Mouse (Mus musculus) CH12.LX (cell line): ENCODE measurements around the gene Tvp23b. TPM values are rescaled to one million over a fixed set of nuclear protein-coding genes. Genes with fewer than 3 reads are reported as not detected.

Source experiments
- DNase-seq: peaks from one replicate; pipeline ENCODE4 v3.0.0-alpha.2; 2013; ENCODE audit errors: extremely low read depth
- H3K27ac ChIP-seq: 2 replicates; pipeline ENCODE4 v1.5.1; 2012; ENCODE audit warnings: low read depth, mild to moderate bottlenecking, control low read depth, moderate library complexity; ENCODE audit not compliant: insufficient read depth
- H3K27me3 ChIP-seq: replicated peaks from 2 replicates; pipeline ENCODE3; 2012; ENCODE audit warnings: inconsistent platforms
- H3K36me3 ChIP-seq, 2 experiments: replicated peaks in 1 of 2; 2 replicates each; pipeline versions ENCODE3 to v1.6.1; 2012; ENCODE audit warnings: inconsistent platforms in 1 of 2, low read length in 1 of 2, mild to moderate bottlenecking in 1 of 2, mixed read lengths in 1 of 2, moderate library complexity in 1 of 2; ENCODE audit not compliant: control insufficient read depth in 1 of 2, insufficient read depth in 1 of 2
- H3K4me1 ChIP-seq, 2 experiments: 2 replicates each; pipeline ENCODE4 v1.6.1; 2012; ENCODE audit warnings: inconsistent platforms in 1 of 2, moderate library complexity in 1 of 2; ENCODE audit not compliant: insufficient read depth in 2 of 2, control insufficient read depth in 1 of 2
- H3K4me2 ChIP-seq: 2 replicates; pipeline ENCODE4 v1.6.1; 2012; ENCODE audit warnings: low read depth, mild to moderate bottlenecking, control low read depth; ENCODE audit not compliant: poor library complexity, insufficient read depth, severe bottlenecking
- H3K4me3 ChIP-seq, 3 experiments: fragments of 150-350 bp in 1 of 3; sonication (generic) in 1 of 3; replicated peaks in 1 of 3; 2 replicates each; pipeline versions ENCODE3 to v1.5.1; 2011 to 2012; ENCODE audit warnings: low read depth in 2 of 3, low read length in 2 of 3, mild to moderate bottlenecking in 2 of 3, moderate library complexity in 2 of 3, control low read depth in 1 of 3, improper control_type of control experiment in 1 of 3, inconsistent platforms in 1 of 3, mixed read lengths in 1 of 3; ENCODE audit not compliant: poor library complexity in 1 of 3
- H3K79me2 ChIP-seq: replicated peaks from 2 replicates; pipeline ENCODE4 v1.6.1; 2012; ENCODE audit warnings: mild to moderate bottlenecking, moderate library complexity; ENCODE audit not compliant: control insufficient read depth, poor library complexity, insufficient read depth, severe bottlenecking; ENCODE audit errors: extremely low read depth
- H3K9ac ChIP-seq: 2 replicates; pipeline ENCODE4 v1.6.1; 2012; ENCODE audit warnings: low read depth, mild to moderate bottlenecking, control low read depth, moderate library complexity; ENCODE audit not compliant: insufficient read depth
- H3K9me3 ChIP-seq: replicated peaks from 2 replicates; pipeline ENCODE3; 2012; ENCODE audit warnings: low read length, inconsistent platforms, mixed read lengths
- BHLHE40 ChIP-seq: IDR thresholded peaks from 2 replicates; pipeline ENCODE4 v1.6.1; 2011; ENCODE audit warnings: mild to moderate bottlenecking, low read depth, low read length, improper control_type of control experiment
- CHD1 ChIP-seq: IDR thresholded peaks from 2 replicates; pipeline ENCODE4 v1.6.1; 2012; ENCODE audit warnings: low read depth, low read length, improper control_type of control experiment, inconsistent platforms
- CHD2 ChIP-seq: IDR thresholded peaks from 2 replicates; pipeline ENCODE4 v1.6.1; 2011; ENCODE audit warnings: low read length, improper control_type of control experiment
- ELF1 ChIP-seq: IDR thresholded peaks from 2 replicates; pipeline ENCODE4 v1.6.1; 2014; ENCODE audit warnings: low read depth, mild to moderate bottlenecking, inconsistent platforms, low read length, improper control_type of control experiment
- EP300 ChIP-seq: IDR thresholded peaks from 2 replicates; pipeline ENCODE4 v1.6.1; 2011; ENCODE audit warnings: low read length, improper control_type of control experiment
- ETS1 ChIP-seq: conservative IDR thresholded peaks from 2 replicates; pipeline ENCODE4 v1.6.1; 2012; ENCODE audit warnings: low read depth, mild to moderate bottlenecking, inconsistent platforms, low read length, improper control_type of control experiment, moderate library complexity
- HCFC1 ChIP-seq: IDR thresholded peaks from 2 replicates; pipeline ENCODE4 v1.6.1; 2012; ENCODE audit warnings: low read depth, mild to moderate bottlenecking, inconsistent platforms, low read length, improper control_type of control experiment
- IRF4 ChIP-seq: IDR thresholded peaks from 2 replicates; pipeline ENCODE4 v1.6.1; 2014; ENCODE audit warnings: low read depth, mild to moderate bottlenecking, inconsistent platforms, low read length, improper control_type of control experiment
- JUN ChIP-seq: IDR thresholded peaks from 2 replicates; pipeline ENCODE4 v1.6.1; 2011; ENCODE audit warnings: low read depth, mild to moderate bottlenecking, low read length, improper control_type of control experiment, moderate library complexity; ENCODE audit not compliant: insufficient read depth
- JUND ChIP-seq: conservative IDR thresholded peaks from 2 replicates; pipeline ENCODE4 v1.6.1; 2011; ENCODE audit warnings: low read depth, low read length, improper control_type of control experiment
- KAT2A ChIP-seq: IDR thresholded peaks from 2 replicates; pipeline ENCODE4 v1.6.1; 2012; ENCODE audit warnings: low read length, improper control_type of control experiment, inconsistent platforms; ENCODE audit not compliant: insufficient replicate concordance
- MAFK ChIP-seq: IDR thresholded peaks from 2 replicates; pipeline ENCODE4 v1.6.1; 2011; ENCODE audit warnings: low read length, improper control_type of control experiment; ENCODE audit not compliant: insufficient replicate concordance
- MAX ChIP-seq: IDR thresholded peaks from 2 replicates; pipeline ENCODE4 v1.6.1; 2011; ENCODE audit warnings: low read length, improper control_type of control experiment
- MAZ ChIP-seq: IDR thresholded peaks from 2 replicates; pipeline ENCODE4 v1.6.1; 2012; ENCODE audit warnings: low read depth, mild to moderate bottlenecking, inconsistent platforms, low read length, improper control_type of control experiment, moderate library complexity
- MEF2A ChIP-seq: IDR thresholded peaks from 2 replicates; pipeline ENCODE4 v1.6.1; 2014; ENCODE audit warnings: low read depth, mild to moderate bottlenecking, inconsistent platforms, low read length, improper control_type of control experiment, borderline replicate concordance
- NELFE ChIP-seq: IDR thresholded peaks from 2 replicates; pipeline ENCODE4 v1.6.1; 2011; ENCODE audit warnings: low read depth, low read length, improper control_type of control experiment
- POLR2AphosphoS2 ChIP-seq: IDR thresholded peaks from 2 replicates; pipeline ENCODE4 v1.6.1; 2011; ENCODE audit warnings: low read depth, low read length, improper control_type of control experiment
- SMC3 ChIP-seq: IDR thresholded peaks from 2 replicates; pipeline ENCODE4 v1.6.1; 2011; ENCODE audit warnings: low read depth, low read length, improper control_type of control experiment
- TBP ChIP-seq: conservative IDR thresholded peaks from 2 replicates; pipeline ENCODE4 v1.6.1; 2011; ENCODE audit warnings: low read depth, low read length, improper control_type of control experiment
- TCF12 ChIP-seq: IDR thresholded peaks from 2 replicates; pipeline ENCODE4 v1.6.1; 2014; ENCODE audit warnings: low read depth, mild to moderate bottlenecking, inconsistent platforms, low read length, improper control_type of control experiment
- USF2 ChIP-seq: conservative IDR thresholded peaks from 2 replicates; pipeline ENCODE4 v1.6.1; 2011; ENCODE audit warnings: low read depth, low read length, improper control_type of control experiment
- ZC3H11A ChIP-seq: IDR thresholded peaks from 2 replicates; pipeline ENCODE4 v1.6.1; 2012; ENCODE audit warnings: low read depth, mild to moderate bottlenecking, inconsistent platforms, low read length, improper control_type of control experiment
- ZMIZ1 ChIP-seq: IDR thresholded peaks from 2 replicates; pipeline ENCODE4 v1.6.1; 2012; ENCODE audit warnings: low read depth, mild to moderate bottlenecking, inconsistent platforms, low read length, improper control_type of control experiment
- ZNF384 ChIP-seq: IDR thresholded peaks from 2 replicates; pipeline ENCODE4 v1.6.1; 2012; ENCODE audit warnings: low read depth, low read length, improper control_type of control experiment, inconsistent platforms
- dilution Hi-C: fragments of 300-500 bp; cut with MboI; formaldehyde crosslinking; loops from 2 replicates; pipeline ENCODE4 v1.14.3; 2020; ENCODE audit warnings: low sequenced_read_pairs; ENCODE audit not compliant: extremely low pct_unique_long_range_greater_than_20kb, extremely low pct_ligation_motif_present
- in situ Hi-C: fragments of 300-500 bp; cut with MboI; formaldehyde crosslinking; loops from 3 replicates; pipeline ENCODE4 v1.14.3; 2019; ENCODE audit warnings: low sequenced_read_pairs, low pct_ligation_motif_present, low pct_unique_long_range_greater_than_20kb, mixed read lengths
- polyA plus RNA-seq: library from polyadenylated mRNA; unstranded; fragments of >175 nt; gene quantifications from 2 replicates; pipeline ENCODE4 v1.2.1, GENCODE M21; 2012; ENCODE audit warnings: low read depth; ENCODE audit not compliant: insufficient read length
- total RNA-seq, 2 experiments: library from RNA; depleted of rRNA; stranded (reverse); fragments of 300-350 nt in 1 of 2; fragments of >200 nt in 1 of 2; gene quantifications; 2 replicates each; pipeline ENCODE4 v1.2.3; 2012 to 2014

The Tvp23b gene
- total and polyA plus RNA-seq, 3 experiments, result 40.9 to 68.7 (median 62.2) TPM

GRCm38 (mm10) chr11:62921052-62921977, 42.1 kb downstream of the Tvp23b start (continued):
- TF ChIP-seq KAT2A, result no peak
- peak; percentile 29; the same call in 1 of the 2 replicates for TF ChIP-seq NELFE
- TF ChIP-seq ZNF384, result no peak
- no peak for TF ChIP-seq JUND
- no peak for TF ChIP-seq MAX
- no peak for TF ChIP-seq ZMIZ1
- no peak for TF ChIP-seq USF2
- peak; percentile 67; the same call in 1 of the 2 replicates for TF ChIP-seq MAZ
- no peak for TF ChIP-seq MAFK
- TF ChIP-seq EP300, result no peak
- no peak for TF ChIP-seq POLR2AphosphoS2
- peak; percentile 98 for TF ChIP-seq SMC3
- TF ChIP-seq TCF12, result no peak
- TF ChIP-seq TBP, result no peak

DNA sequence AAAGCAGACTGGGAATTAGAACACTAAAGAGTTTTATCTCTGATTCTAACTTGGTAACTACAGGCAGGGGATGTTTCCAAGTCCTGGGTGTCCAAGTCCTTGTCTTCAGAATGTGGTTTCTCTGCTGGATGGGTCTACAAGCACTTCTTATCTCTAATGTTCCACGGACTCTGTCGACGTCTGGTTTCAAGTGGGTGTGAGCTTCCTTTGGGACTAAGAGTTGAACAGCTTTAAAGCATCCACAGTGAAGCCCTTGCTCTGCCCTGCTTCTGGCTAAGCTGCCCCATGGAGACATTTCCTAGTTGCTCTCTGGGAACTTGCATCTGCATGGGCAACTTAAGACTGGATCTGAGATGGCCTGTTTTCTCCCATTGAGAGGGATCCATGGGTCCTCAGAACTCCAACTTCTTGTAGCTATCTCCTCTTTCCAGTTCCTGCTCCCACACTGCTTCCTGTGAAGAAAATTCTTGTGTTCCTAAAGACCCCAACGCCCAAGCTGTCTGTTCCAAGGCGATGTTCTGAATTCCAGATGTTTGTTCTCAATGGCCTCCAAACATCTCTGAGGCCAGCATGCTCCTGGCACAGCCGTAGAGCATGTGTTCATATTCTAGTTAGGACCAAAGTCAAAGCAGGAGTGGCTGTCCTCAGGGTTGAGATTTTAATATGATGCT, 45.0 kb downstream of the Tvp23b start:
- Histone ChIP-seq H3K4me2 (0 out of 2 replicates have a peak overlapping the region, but pooled peaks have one; percentile 18), H3K9me3 (peaks cover 4% of the 10 kb centered on the region), H3K36me3 (no peaks in the 10 kb centered on the region), H3K27me3 (no peaks in the 10 kb centered on the region), H3K79me2 (no peaks in the 10 kb centered on the region), H3K4me3 (no peak overlapping the region), H3K27ac (no peak overlapping the region), H3K9ac (no peak overlapping the region), H3K4me1 (peaks cover 0 to 7% of the 10 kb centered on the region in 2 experiments; a peak in 2 of 4 replicates)
- dilution Hi-C loops, result no loop called here
- no peak for TF ChIP-seq MAX
- TF ChIP-seq MAZ, result no peak
- no peak for TF ChIP-seq MEF2A
- TF ChIP-seq POLR2AphosphoS2, result no peak
- TF ChIP-seq BHLHE40, result no peak
- no peak for TF ChIP-seq ETS1
- no peak for TF ChIP-seq USF2
- TF ChIP-seq CHD1, result no peak
- TF ChIP-seq TCF12, result no peak
- no peak for TF ChIP-seq KAT2A
- TF ChIP-seq ELF1, result no peak
- no peak for TF ChIP-seq HCFC1
- TF ChIP-seq ZNF384, result no peak
- no peak for TF ChIP-seq ZC3H11A
- TF ChIP-seq JUN, result no peak
- TF ChIP-seq CHD2, result no peak
- no peak for TF ChIP-seq IRF4
- no peak for TF ChIP-seq ZMIZ1
- in situ Hi-C loops, result no loop called here
- DNase-seq, result no peak
